Mouse (Mus musculus): Measurements from ENCODE around the gene Cdh19. TPM values are rescaled to one million over a fixed set of nuclear protein-coding genes. Genes with fewer than 3 reads are reported as not detected.

Gene Cdh19
- 0.17 and 1.4 TPM in 2 replicates for polyA plus RNA-seq (2011; ENCODE audit: insufficient read length, low read depth, missing spikeins)

- Histone ChIP-seq H3K4me1 (ENCODE audit: control insufficient read depth, insufficient read depth, low read length) (no peaks in the 10 kb centered on the region), H3K4me3 (ENCODE audit: insufficient read depth, low read length) (no peak within 1 kb of the TSS), H3K27ac (ENCODE audit: insufficient read depth, low read length) (no peak within 1 kb of the TSS)
- TF ChIP-seq CTCF (IDR thresholded peaks at IDR 0.05; ENCODE audit: borderline replicate concordance, insufficient read depth, low read length) (no peak), POLR2A (IDR thresholded peaks at IDR 0.05; ENCODE audit: low read depth, low read length) (no peak)
Measured at GRCm38 (mm10) chr1:110977484-110977883, at the start of gene Cdh19. Cdh19 (minus strand) TSS chr1:110977584.

- Histone ChIP-seq H3K27ac (ENCODE audit: insufficient read depth, low read length) (no peak overlapping the region), H3K4me3 (ENCODE audit: insufficient read depth, low read length) (no peak overlapping the region)
Measured at GRCm38 (mm10) chr1:111020434-111021060, 43.2 kb upstream of the Cdh19 start.

GRCm38 (mm10) chr1:111017640-111018039 lies 40.3 kb upstream of the Cdh19 start:
- Histone ChIP-seq H3K27ac (ENCODE audit: insufficient read depth, low read length) (no peak overlapping the region), H3K4me3 (ENCODE audit: insufficient read depth, low read length) (no peak overlapping the region), H3K4me1 (ENCODE audit: control insufficient read depth, insufficient read depth, low read length) (no peaks in the 10 kb centered on the region)
- no peak for TF ChIP-seq POLR2A (IDR thresholded peaks at IDR 0.05; ENCODE audit: low read depth, low read length)
- TF ChIP-seq CTCF (IDR thresholded peaks at IDR 0.05; ENCODE audit: borderline replicate concordance, insufficient read depth, low read length), result no peak

More at GRCm38 (mm10) chr1:111020434-111021060, 43.2 kb upstream of the Cdh19 start:
- no peaks in the 10 kb centered on the region for H3K4me1 ChIP-seq (ENCODE audit: control insufficient read depth, insufficient read depth, low read length)
- TF ChIP-seq CTCF (IDR thresholded peaks at IDR 0.05; ENCODE audit: borderline replicate concordance, insufficient read depth, low read length), result no peak
- no peak for TF ChIP-seq POLR2A (IDR thresholded peaks at IDR 0.05; ENCODE audit: low read depth, low read length)

- TF ChIP-seq POLR2A (IDR thresholded peaks at IDR 0.05; ENCODE audit: low read depth, low read length) (no peak), CTCF (IDR thresholded peaks at IDR 0.05; ENCODE audit: borderline replicate concordance, insufficient read depth, low read length) (no peak)
- Histone ChIP-seq H3K4me3 (ENCODE audit: insufficient read depth, low read length) (no peak overlapping the region), H3K4me1 (ENCODE audit: control insufficient read depth, insufficient read depth, low read length) (no peaks in the 10 kb centered on the region), H3K27ac (ENCODE audit: insufficient read depth, low read length) (no peak overlapping the region)
Measured at GRCm38 (mm10) chr1:110989824-110990223, 12.4 kb upstream of the Cdh19 start.

GRCm38 (mm10) chr1:110969201-110969600 lies 8.2 kb downstream of the Cdh19 start:
- no peaks in the 10 kb centered on the region for H3K4me1 ChIP-seq (ENCODE audit: control insufficient read depth, insufficient read depth, low read length)
- no peak overlapping the region for H3K27ac ChIP-seq (ENCODE audit: insufficient read depth, low read length)
- no peak overlapping the region for H3K4me3 ChIP-seq (ENCODE audit: insufficient read depth, low read length)
- TF ChIP-seq CTCF (IDR thresholded peaks at IDR 0.05; ENCODE audit: borderline replicate concordance, insufficient read depth, low read length) (no peak), POLR2A (IDR thresholded peaks at IDR 0.05; ENCODE audit: low read depth, low read length) (no peak)

- Histone ChIP-seq H3K4me3 (ENCODE audit: insufficient read depth, low read length) (no peak overlapping the region), H3K27ac (ENCODE audit: insufficient read depth, low read length) (no peak overlapping the region), H3K4me1 (ENCODE audit: control insufficient read depth, insufficient read depth, low read length) (no peaks in the 10 kb centered on the region)
- TF ChIP-seq CTCF (IDR thresholded peaks at IDR 0.05; ENCODE audit: borderline replicate concordance, insufficient read depth, low read length) (no peak), POLR2A (IDR thresholded peaks at IDR 0.05; ENCODE audit: low read depth, low read length) (no peak)
Measured at GRCm38 (mm10) chr1:110909752-110910151, 67.6 kb downstream of the Cdh19 start.

- Histone ChIP-seq H3K27ac (ENCODE audit: insufficient read depth, low read length) (no peak overlapping the region), H3K4me3 (ENCODE audit: insufficient read depth, low read length) (no peak overlapping the region), H3K4me1 (ENCODE audit: control insufficient read depth, insufficient read depth, low read length) (no peaks in the 10 kb centered on the region)
- TF ChIP-seq POLR2A (IDR thresholded peaks at IDR 0.05; ENCODE audit: low read depth, low read length), result no peak
- no peak for TF ChIP-seq CTCF (IDR thresholded peaks at IDR 0.05; ENCODE audit: borderline replicate concordance, insufficient read depth, low read length)
Measured at GRCm38 (mm10) chr1:110909218-110909617, 68.2 kb downstream of the Cdh19 start.

GRCm38 (mm10) chr1:110904266-110904665 lies 73.1 kb downstream of the Cdh19 start:
- Histone ChIP-seq H3K27ac (ENCODE audit: insufficient read depth, low read length) (no peak overlapping the region), H3K4me1 (ENCODE audit: control insufficient read depth, insufficient read depth, low read length) (no peaks in the 10 kb centered on the region), H3K4me3 (ENCODE audit: insufficient read depth, low read length) (no peak overlapping the region)
- no peak for TF ChIP-seq CTCF (IDR thresholded peaks at IDR 0.05; ENCODE audit: borderline replicate concordance, insufficient read depth, low read length)
- TF ChIP-seq POLR2A (IDR thresholded peaks at IDR 0.05; ENCODE audit: low read depth, low read length), result no peak
